Mouse (Mus musculus) midbrain, embryonic 16.5 days (tissue): Measurements from ENCODE around the gene Adad1. TPM values are rescaled to one million over a fixed set of nuclear protein-coding genes. Genes with fewer than 3 reads are reported as not detected.

Experiments
- ATAC-seq: fragments of 200-750 bp; cut with Nextera tagmentation; 2 replicates; pipeline ENCODE4 v1.8.0; 2017; ENCODE audit warnings: moderate TSS enrichment
- H3K27ac ChIP-seq: fragments of 300-500 bp; sonication (generic); 2 replicates; pipeline ENCODE4 v1.5.1; 2014; ENCODE audit warnings: mild to moderate bottlenecking, low read length, mixed read lengths
- H3K27me3 ChIP-seq: fragments of 300-500 bp; sonication (generic); 2 replicates; pipeline ENCODE4 v1.6.1; 2014; ENCODE audit warnings: low read depth, low read length, mixed read lengths; ENCODE audit not compliant: control insufficient read depth, insufficient read depth
- H3K36me3 ChIP-seq: fragments of 300-500 bp; sonication (generic); 2 replicates; pipeline ENCODE4 v1.6.1; 2014; ENCODE audit warnings: mild to moderate bottlenecking, low read length, moderate library complexity, mixed read lengths; ENCODE audit not compliant: control insufficient read depth, insufficient read depth
- H3K4me1 ChIP-seq: fragments of 300-500 bp; sonication (generic); 2 replicates; pipeline ENCODE4 v1.6.1; 2014; ENCODE audit warnings: mild to moderate bottlenecking, low read length, mixed read lengths; ENCODE audit not compliant: control insufficient read depth, insufficient read depth
- H3K4me2 ChIP-seq: fragments of 300-500 bp; sonication (generic); 2 replicates; pipeline ENCODE4 v1.6.1; 2014; ENCODE audit warnings: mild to moderate bottlenecking, low read length, mixed read lengths
- H3K4me3 ChIP-seq: fragments of 300-500 bp; sonication (generic); 2 replicates; pipeline ENCODE4 v1.5.1; 2014; ENCODE audit warnings: low read depth, mild to moderate bottlenecking, low read length, moderate library complexity, mixed read lengths
- H3K9ac ChIP-seq: fragments of 300-500 bp; sonication (generic); 2 replicates; pipeline ENCODE4 v1.6.1; 2014; ENCODE audit warnings: low read depth, low read length, mixed read lengths
- H3K9me3 ChIP-seq: fragments of 300-500 bp; sonication (generic); replicated peaks from 2 replicates; pipeline ENCODE4 v1.6.1; 2014; ENCODE audit warnings: mild to moderate bottlenecking, low read length, mixed read lengths; ENCODE audit not compliant: control insufficient read depth, poor library complexity, severe bottlenecking
- WGBS: fragments of 180-500 bp; shearing (Covaris S2); extraction: QIAGEN DNeasy Blood & Tissue Kit; methylation state at CpG from one replicate; pipeline ENCODE4 v1.1.7; 2014; 5-methylcytosine and 5-hydroxymethylcytosine counted together
- polyA plus RNA-seq: library from polyadenylated mRNA; unstranded; fragments of >200 nt; fragmentation: Nextera tagmentation; extraction: Ambion mirVana; gene quantifications from 2 replicates; pipeline ENCODE4 v1.2.1, GENCODE M21; 2015

Adad1 gene
- polyA plus RNA-seq, 1 experiment from 2014 or later: 0.19 TPM

DNA sequence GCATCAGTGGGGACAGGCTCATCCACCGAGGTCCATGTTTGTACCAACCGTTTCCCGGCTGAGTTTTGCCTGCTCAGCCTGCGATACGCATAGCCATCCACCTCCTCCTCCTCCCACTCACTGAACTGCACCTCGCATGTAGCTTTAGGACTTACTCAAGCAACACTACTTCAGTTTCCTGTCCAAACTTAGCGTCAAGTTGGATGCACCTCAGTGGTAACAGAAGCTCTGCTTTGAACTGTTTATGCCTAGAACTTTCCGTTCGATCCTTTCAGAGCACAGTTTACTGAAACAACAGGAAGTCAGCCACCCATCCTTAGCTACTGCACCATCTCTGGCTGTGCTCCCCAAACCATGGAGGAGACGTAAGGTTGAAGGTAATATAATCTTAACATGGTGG, 88.9 kb downstream of the Adad1 start:
- no peaks in the 10 kb centered on the region for H3K4me1 ChIP-seq
- whole genome bisulfite sequencing: 93% methylated on average over 10 of the region's 10 CpGs
- no peak overlapping the region for H3K4me2 ChIP-seq
- no peak overlapping the region for H3K27ac ChIP-seq
- ATAC-seq: no peak
- no peaks in the 10 kb centered on the region for H3K9me3 ChIP-seq
- no peak overlapping the region for H3K4me3 ChIP-seq
- no peak overlapping the region for H3K9ac ChIP-seq
- no peaks in the 10 kb centered on the region for H3K27me3 ChIP-seq
- no peaks in the 10 kb centered on the region for H3K36me3 ChIP-seq

DNA sequence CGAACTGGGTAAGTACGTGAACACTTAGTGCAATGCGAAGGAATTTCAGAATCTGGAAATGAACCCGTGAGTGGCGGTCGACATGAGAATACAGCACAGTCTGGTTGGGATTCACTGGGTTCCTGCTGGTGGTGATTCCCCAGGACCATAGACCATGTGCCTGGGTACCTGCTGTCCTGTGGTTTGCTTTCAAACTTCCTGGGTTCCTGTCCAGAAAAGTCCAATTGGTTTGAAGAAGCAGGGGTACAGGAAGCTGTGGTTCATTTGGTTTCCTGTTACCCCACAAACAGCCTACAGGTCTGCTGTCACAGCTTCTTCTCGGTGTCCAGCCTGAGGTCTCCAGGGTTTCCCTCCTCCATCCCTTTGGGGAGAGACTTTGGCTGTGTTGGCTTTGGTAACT, 89.7 kb downstream of the Adad1 start:
- H3K27ac ChIP-seq: no peak overlapping the region
- H3K9me3 ChIP-seq: no peaks in the 10 kb centered on the region
- H3K27me3 ChIP-seq: no peaks in the 10 kb centered on the region
- WGBS: 91% methylated on average over 7 of the region's 7 CpGs
- H3K4me2 ChIP-seq: no peak overlapping the region
- no peak overlapping the region for H3K9ac ChIP-seq
- ATAC-seq: no peak
- no peak overlapping the region for H3K4me3 ChIP-seq
- H3K4me1 ChIP-seq: no peaks in the 10 kb centered on the region
- no peaks in the 10 kb centered on the region for H3K36me3 ChIP-seq

DNA sequence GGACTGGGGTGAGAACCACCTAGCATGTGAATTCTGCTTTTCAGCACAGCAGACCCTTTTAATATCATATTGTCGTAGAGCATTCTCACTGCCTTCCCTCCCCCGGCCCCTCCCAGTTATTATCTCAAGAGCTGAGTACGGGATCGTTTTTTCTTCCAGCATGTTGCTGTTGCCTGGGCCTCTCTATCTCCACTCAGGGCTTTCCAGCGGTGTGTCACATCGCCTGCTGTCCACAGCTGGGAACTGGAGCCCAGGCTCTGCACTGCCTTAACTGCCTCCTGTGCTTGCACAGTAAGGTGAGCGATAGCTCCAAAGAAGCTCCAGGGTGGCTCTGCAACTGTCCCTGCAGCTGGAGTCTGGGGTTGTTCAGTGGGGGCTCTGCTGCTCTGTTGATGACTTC, 91.1 kb downstream of the Adad1 start:
- no peak overlapping the region for H3K4me2 ChIP-seq
- no peaks in the 10 kb centered on the region for H3K27me3 ChIP-seq
- no peak overlapping the region for H3K27ac ChIP-seq
- no peaks in the 10 kb centered on the region for H3K9me3 ChIP-seq
- 87% methylated on average over 7 of the region's 7 CpGs for WGBS
- no peak overlapping the region for H3K4me3 ChIP-seq
- H3K36me3 ChIP-seq: no peaks in the 10 kb centered on the region
- H3K9ac ChIP-seq: no peak overlapping the region
- H3K4me1 ChIP-seq: no peaks in the 10 kb centered on the region
- no peak for ATAC-seq

DNA sequence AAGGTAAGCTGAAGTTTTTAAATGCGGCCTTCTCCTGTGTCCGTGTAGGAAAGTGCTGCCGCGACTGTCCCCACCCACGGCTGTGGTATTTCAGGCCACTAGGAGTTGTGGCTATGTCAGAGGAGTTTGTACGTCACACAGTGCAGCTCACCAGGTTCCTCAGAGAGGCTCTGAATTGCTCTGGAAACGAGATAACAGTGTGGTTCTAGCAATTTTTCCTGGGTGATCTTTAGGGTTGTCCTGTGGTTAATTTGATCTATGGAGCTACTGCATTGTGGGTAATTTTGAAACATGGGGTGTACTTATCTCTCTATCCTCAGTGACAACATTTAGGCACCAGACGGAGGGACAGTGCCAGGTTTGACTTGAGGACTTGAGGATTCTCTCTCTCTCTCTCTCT, 93.8 kb downstream of the Adad1 start:
- no peak for ATAC-seq
- Histone ChIP-seq H3K27me3 (no peaks in the 10 kb centered on the region), H3K9me3 (no peaks in the 10 kb centered on the region), H3K27ac (no peak overlapping the region), H3K4me1 (no peaks in the 10 kb centered on the region), H3K9ac (no peak overlapping the region), H3K4me3 (no peak overlapping the region), H3K4me2 (no peak overlapping the region), H3K36me3 (no peaks in the 10 kb centered on the region)
- 77% methylated on average over 8 of the region's 8 CpGs for WGBS

DNA sequence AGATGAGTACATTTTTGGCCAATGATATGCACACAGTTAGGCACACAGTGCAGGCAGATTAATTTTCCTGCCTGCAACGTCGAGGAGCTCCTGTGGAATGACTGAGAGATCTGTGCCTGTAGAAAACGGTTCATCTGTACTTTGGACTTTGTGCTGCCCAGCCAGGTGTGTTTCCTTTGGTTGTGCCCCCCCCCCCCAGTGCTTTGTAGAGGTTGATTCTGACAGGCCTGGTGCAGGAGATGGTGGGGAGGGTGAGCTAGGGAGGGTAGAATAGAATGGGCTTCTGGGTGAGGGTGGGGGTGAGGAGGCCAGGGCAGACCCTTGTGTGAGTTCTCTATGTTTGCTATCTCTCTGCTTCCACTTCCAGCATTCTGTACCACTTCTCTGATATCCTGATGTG, 94.9 kb downstream of the Adad1 start:
- Histone ChIP-seq H3K4me2 (no peak overlapping the region), H3K9ac (no peak overlapping the region), H3K4me3 (no peak overlapping the region), H3K4me1 (no peaks in the 10 kb centered on the region), H3K27me3 (no peaks in the 10 kb centered on the region), H3K27ac (no peak overlapping the region), H3K9me3 (no peaks in the 10 kb centered on the region), H3K36me3 (no peaks in the 10 kb centered on the region)
- no peak for ATAC-seq
- 83% methylated on average over 3 of the region's 3 CpGs for WGBS

DNA sequence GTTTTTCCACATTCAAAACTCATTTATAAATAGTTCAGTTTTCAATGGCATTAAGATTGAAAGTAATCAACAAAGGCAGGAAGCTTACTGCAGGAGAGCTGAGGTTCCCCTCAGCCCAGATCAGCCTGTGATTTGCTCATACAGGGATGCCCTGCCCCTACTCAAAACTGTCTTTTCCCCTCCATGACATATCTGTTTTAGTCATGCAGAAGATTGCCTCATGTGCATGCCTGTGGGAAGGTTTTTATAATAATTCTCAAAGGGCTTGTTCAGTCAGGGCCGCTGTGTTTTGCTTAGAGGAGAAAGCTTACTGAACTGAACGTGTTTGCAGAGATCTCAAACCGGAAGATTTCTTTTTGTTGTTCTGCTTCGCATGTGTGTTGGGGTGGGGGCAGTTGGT, 97.8 kb downstream of the Adad1 start:
- no peaks in the 10 kb centered on the region for H3K4me1 ChIP-seq
- H3K27me3 ChIP-seq: no peaks in the 10 kb centered on the region
- no peak overlapping the region for H3K4me2 ChIP-seq
- H3K9me3 ChIP-seq: no peaks in the 10 kb centered on the region
- H3K36me3 ChIP-seq: no peaks in the 10 kb centered on the region
- H3K27ac ChIP-seq: no peak overlapping the region
- WGBS: 60% methylated on average over 4 of the region's 4 CpGs
- no peak overlapping the region for H3K9ac ChIP-seq
- no peak overlapping the region for H3K4me3 ChIP-seq
- no peak for ATAC-seq

DNA sequence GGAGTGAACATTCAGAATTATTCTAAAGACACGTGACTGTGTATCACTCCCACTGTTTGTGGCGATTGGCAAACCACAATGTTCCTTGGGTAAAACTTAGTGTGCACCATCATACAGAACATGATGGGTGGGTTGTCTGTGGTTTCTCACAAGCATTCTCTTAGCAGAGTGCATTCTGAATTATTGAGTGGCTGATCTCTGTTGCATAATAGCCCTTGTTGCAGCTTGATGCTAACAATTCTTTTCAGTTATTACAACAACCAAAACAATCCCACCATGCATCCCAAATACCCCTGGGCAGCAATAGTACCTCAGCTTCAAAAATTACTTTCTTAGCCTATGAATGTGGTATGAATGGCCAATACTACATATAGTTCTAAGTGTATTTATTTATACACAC, 106.0 kb downstream of the Adad1 start:
- Histone ChIP-seq H3K27me3 (no peaks in the 10 kb centered on the region), H3K4me3 (no peak overlapping the region), H3K9me3 (no peaks in the 10 kb centered on the region), H3K4me1 (no peaks in the 10 kb centered on the region), H3K27ac (no peak overlapping the region), H3K36me3 (no peaks in the 10 kb centered on the region), H3K9ac (no peak overlapping the region), H3K4me2 (no peak overlapping the region)
- no peak for ATAC-seq
- WGBS: 89% methylated on average over 2 of the region's 2 CpGs

Other genes with a start within 250 kb of the Adad1 start
- 95.7 and 95.9 TPM in 2 replicates for gene 4932438A13Rik, start 200.4 kb upstream of the Adad1 start, polyA plus RNA-seq
- gene Il2, start 62.4 kb downstream of the Adad1 start, polyA plus RNA-seq: 0.28 and 0.46 TPM in 2 replicates
- gene Il21, start 169.1 kb downstream of the Adad1 start, polyA plus RNA-seq: not detected in 2 replicates
- gene Bbs12, start 249.0 kb downstream of the Adad1 start, polyA plus RNA-seq: 4.1 and 4.8 TPM in 2 replicates
- 2.3 and 4.0 TPM in 2 replicates for gene Cetn4, start 249.2 kb downstream of the Adad1 start, polyA plus RNA-seq